Mouse (Mus musculus) neural tube, embryonic 10.5 days (tissue): ENCODE results near the gene Por.

Source experiments
- DNase-seq: peaks from one replicate; pipeline ENCODE4 v3.0.0-alpha.2; 2017; ENCODE audit warnings: low spot score; ENCODE audit errors: extremely low spot score

The Por gene

DNA sequence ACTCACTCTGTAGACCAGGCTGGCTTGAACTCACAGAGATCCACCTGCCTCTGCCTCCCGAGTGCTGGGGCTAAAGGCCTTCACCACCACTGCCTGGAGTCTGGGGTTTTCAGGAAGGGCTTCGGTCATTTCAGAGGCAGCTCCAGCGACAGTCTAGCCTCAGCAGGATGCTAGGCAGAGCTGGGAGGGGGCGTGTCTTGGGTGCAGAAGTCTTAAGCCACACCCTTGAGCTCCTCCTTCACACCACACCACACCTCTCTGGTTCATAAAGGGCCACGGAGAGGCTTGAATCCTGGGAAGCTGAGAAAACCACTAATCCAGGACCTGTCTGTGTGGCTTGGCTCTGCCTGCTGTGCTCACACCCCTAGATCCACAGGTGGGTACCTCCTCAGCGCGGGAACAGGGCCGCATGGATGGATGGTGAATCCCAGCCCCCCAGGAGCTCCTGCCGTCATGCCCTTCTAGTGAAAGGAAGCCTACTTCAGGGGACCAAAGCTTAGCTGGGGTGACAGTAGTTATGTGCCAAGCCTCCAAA lies at the start of gene Por:
Gene Por, plus strand, starts transcription at position 293 of the 535 bp plus-strand sequence.
- no peak for DNase-seq

DNA sequence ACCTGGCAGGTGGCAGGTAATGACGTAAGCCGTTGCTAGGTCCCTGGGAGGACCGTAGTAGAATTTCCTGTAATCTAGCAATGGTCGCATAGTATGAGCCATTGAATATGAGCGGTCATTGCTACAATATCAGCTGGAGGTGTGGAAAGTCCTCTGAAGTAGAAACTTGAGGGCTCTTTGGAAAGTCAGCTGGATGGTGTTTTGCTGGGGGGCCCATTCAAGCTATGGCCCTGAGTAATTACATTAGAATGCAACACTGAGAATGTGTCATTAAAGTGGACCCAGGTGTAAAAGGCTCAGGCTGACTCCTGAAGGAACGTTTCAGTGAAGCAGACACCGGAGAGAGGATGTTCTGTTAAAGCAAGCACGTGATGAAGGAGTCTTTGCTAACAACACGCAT lies 49.3 kb upstream of the Por start:
- no peak for DNase-seq

DNA sequence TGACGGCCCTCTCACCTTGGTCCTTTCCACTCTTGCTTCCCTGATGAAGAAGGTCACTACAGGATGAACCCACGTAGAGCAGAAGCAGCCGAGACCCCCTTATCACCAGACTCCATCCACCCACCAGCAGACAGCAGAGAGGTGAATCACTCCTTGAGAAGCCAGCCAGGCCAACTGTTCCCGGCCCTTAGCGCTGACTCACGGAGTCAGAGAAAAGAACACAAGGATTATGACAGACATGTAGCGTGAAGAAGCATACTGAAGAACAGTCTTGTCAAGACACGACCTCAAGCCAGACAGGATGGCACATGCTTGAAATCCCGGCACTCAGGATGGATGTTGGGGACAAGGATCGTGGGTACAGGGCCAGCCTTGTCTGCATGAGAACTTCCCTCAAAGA lies 48.1 kb upstream of the Por start:
- no peak for DNase-seq

GRCm38 (mm10) chr5:135623006-135623563 lies 46.7 kb upstream of the Por start:
- no peak for DNase-seq

DNA sequence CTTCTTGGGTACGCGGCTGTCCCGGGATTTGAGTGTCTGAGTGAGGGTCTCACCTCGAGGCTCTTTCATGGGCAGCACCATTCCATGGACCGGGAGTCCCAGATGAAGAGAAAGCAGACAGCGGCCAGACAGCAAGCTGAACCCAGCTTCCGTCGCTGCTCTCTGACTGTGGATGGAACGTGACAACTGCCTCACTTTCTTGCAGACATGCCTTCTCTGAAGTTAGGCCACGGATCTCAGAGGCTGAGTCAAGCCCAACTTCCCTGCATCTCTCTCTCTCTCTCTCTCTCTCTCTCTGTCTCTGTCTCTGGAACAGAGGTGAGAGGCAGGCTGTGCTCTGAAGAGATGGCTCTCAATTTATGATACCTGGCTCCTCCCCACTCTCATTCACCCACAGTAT lies 40.9 kb upstream of the Por start:
- DNase-seq, result no peak

GRCm38 (mm10) chr5:135629401-135629800 lies 40.4 kb upstream of the Por start:
- DNase-seq, result no peak

- no peak for DNase-seq
Observed at GRCm38 (mm10) chr5:135630598-135630997, 39.2 kb upstream of the Por start.

GRCm38 (mm10) chr5:135632117-135632796 lies 37.6 kb upstream of the Por start, which contains the start of gene Rhbdd2:
TSS of gene Rhbdd2 (plus strand) at chr5:135632618.
- peak; percentile 98 for DNase-seq

DNA sequence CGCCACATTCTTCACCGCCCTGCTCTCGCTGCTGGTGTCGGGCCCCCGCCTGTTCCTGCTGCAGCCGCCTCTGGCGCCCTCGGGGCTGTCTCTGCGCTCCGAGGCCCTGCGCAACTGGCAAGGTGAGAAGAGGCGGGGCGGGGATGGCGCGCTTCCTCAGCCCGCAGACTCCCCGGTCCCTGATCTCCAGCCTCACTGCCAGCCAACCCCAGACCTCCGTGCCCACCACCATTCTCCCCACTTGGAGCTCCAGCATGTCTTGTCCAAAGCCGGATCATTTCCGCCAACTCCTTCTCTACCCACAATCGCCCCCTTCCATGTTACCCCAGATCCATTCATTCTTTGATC lies 37.1 kb upstream of the Por start:
- no peak for DNase-seq

DNA sequence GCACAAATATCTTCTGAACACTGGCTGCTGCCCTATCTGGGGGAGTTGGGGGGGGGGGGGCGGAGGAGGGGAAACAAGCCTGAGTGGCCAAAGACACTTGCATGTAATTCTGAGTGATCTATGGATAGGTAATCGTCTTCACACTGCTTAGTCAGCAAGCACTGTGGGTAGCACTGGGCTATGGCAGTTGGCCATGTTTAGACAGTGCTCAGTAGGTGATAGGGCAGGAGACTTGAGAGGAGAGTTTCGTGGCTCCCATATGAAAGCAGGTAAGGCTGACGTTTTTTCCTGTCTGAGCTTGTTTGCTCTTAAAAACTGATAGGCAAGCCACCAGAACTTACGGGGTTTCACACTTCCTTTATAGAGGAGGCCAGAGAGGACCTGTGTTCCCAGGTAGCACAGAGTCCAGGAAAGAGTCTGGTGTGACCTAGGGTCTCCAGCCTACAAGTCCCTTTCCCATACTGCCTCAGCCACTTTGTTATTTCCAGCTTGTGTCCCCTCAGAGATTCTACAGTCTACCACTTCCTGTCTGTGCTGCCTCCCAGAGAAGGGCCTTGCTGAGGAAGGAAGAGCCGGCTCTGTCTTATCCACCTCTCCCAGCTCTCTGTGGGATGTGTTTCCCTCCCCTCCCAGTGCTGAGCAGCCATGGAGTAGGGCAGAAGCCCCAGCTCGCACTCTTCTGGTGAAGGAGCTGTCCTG lies 29.9 kb upstream of the Por start:
- DNase-seq, result no peak

DNA sequence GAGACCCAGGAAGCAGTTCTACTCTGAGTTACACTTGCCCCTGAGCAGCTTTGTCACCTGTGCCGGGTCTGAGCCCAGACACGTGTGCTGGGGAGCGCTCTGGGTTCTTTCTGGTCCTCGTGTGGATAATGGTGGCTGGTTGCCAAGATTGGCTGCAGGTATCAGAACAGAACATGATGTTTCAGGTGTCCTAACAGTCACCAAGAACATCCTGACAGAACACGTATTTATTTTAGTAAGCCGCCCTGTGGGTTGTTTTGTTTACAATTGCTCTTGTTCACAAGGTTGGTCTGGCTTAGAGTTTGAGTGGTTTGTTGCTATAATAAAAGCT lies 29.4 kb upstream of the Por start:
- DNase-seq, result no peak

DNA sequence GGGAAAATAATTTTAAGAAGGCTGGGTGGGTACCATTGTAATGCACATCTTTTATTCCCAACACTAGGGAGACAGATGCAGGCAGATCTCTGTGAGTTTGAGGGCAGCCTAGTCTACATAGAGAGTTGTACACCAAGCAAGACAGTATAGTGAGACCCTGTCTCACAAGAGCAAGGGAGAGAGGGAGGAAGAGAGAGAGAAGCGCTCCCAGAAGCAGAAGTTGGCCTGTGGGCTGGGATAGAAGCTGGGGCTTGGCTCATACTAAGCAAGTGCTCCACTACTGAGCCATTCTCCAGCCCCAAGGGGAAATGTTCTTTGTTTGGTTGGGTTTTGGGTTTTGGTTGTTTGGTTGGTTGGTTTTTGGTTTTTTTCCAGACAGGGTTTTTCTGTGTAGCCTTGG lies 28.8 kb upstream of the Por start:
- no peak for DNase-seq

DNA sequence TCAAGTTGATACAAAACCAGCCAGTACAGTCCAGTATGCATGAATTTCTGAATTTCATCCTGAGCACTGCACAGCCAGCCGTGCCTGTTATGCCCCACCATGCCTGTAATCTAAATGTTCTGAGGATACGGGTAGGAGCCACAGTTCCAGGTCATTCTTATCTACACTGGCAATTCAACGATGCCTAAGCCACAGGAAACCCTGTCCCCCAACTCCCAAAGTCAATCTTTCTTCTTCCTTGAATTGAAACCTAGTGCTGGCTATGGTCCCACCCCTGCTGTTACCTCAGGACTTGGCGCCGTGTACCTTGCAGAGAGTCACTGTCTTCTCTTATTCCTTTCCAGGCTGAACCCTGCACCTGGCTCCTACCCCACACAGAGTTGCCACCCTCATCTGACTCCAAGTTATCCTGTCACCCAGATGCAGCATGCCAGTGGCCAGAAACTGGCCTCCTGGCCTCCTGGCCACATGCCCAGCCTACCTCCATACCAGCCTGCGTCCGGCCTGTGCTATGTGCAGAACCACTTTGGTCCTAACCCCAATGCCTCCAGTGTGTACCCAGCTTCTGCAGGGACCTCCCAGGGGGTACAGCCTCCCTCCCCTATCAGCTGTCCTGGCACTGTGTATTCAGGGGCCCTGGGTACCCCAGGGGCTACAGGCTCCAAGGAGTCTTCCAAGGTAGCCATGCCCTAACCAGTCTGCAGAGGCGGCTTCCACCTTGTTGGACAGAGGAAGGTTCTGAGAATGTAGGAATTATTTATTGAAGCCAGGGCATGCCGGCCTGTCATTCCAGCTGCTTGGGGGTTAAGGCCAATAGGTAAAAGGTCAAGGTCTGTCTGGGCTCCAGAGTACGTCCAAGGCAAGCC lies 26.9 kb upstream of the Por start:
- no peak for DNase-seq

GRCm38 (mm10) chr5:135643552-135643842 lies 26.3 kb upstream of the Por start:
- DNase-seq, result no peak

DNA sequence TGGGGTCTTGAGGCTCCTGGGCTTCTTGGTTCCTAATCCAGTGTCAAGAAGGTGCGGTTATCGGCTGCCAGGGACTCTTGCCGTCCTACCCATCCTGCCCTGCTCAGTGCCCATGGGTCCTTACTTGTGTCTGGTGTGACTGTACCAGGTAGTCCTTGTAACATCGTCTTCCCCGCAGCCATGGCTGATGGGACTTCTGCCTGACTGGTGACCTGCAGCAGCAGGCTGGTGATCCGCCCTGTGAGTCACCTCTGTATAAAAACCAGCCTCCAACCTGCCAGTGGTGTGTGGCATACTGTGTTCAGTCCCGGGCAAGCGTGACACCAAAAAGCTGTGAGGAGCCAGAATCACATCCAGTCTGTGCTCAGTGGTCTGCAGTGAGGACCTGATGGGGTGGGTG lies 26.0 kb upstream of the Por start:
- no peak for DNase-seq

GRCm38 (mm10) chr5:135645330-135645729 lies 24.5 kb upstream of the Por start:
- no peak for DNase-seq

DNA sequence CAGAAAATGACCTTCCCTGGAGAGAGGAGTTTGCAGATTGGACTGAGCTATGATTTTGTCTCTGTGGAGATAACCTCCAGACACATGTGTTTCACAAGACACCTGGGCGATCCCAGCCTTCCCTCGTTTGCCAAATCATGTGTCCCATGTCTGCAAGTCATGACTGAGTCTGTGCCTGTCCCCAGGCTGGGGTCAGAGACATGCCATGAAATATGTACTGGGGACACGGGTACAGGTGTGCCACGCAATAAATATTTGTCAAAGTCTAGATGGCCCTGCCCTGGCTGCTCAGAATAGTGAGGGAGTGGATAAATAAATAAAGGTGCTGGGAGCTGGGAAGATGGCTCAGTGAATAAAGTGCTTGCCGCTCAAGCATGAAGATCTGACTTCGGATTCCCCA lies 23.8 kb upstream of the Por start:
- DNase-seq, result no peak

GRCm38 (mm10) chr5:135648461-135649308 lies 21.1 kb upstream of the Por start:
- no peak for DNase-seq

GRCm38 (mm10) chr5:135649309-135649633 lies 20.6 kb upstream of the Por start:
- DNase-seq, result no peak

GRCm38 (mm10) chr5:135651536-135651935 lies 18.3 kb upstream of the Por start:
- DNase-seq, result no peak

GRCm38 (mm10) chr5:135653209-135653608 lies 16.6 kb upstream of the Por start:
- no peak for DNase-seq
